Mouse (Mus musculus) hindbrain, embryonic 15.5 days (tissue): Measurements from ENCODE around the gene Gas2l2. TPM values are rescaled to one million over a fixed set of nuclear protein-coding genes. Genes with fewer than 3 reads are reported as not detected.

Source experiments
- ATAC-seq: fragments of 200-750 bp; cut with Nextera tagmentation; 2 replicates; pipeline ENCODE4 v1.8.0; 2017; ENCODE audit warnings: low read depth, moderate number of reproducible peaks, moderate TSS enrichment; ENCODE audit not compliant: low FRiP score
- H3K27ac ChIP-seq: fragments of 300-500 bp; sonication (generic); replicated peaks from 2 replicates; pipeline ENCODE4 v1.5.1; 2015; ENCODE audit warnings: mild to moderate bottlenecking, inconsistent platforms
- H3K27me3 ChIP-seq: fragments of 300-500 bp; sonication (generic); 2 replicates; pipeline ENCODE4 v1.6.1; 2015; ENCODE audit warnings: control low read depth, inconsistent platforms
- H3K36me3 ChIP-seq: fragments of 300-500 bp; sonication (generic); 2 replicates; pipeline ENCODE4 v1.6.1; 2015; ENCODE audit warnings: control low read depth, inconsistent platforms
- H3K4me1 ChIP-seq: fragments of 300-500 bp; sonication (generic); replicated peaks from 2 replicates; pipeline ENCODE4 v1.6.1; 2015; ENCODE audit warnings: control low read depth, inconsistent platforms
- H3K4me2 ChIP-seq: fragments of 300-500 bp; sonication (generic); 2 replicates; pipeline ENCODE4 v1.6.1; 2015; ENCODE audit warnings: moderate library complexity, mild to moderate bottlenecking, inconsistent platforms
- H3K4me3 ChIP-seq: fragments of 300-500 bp; sonication (generic); 2 replicates; pipeline ENCODE4 v1.5.1; 2015; ENCODE audit warnings: mild to moderate bottlenecking, inconsistent platforms
- H3K9ac ChIP-seq: fragments of 300-500 bp; sonication (generic); 2 replicates; pipeline ENCODE4 v1.6.1; 2015; ENCODE audit warnings: inconsistent platforms
- H3K9me3 ChIP-seq: fragments of 300-500 bp; sonication (generic); 2 replicates; pipeline ENCODE4 v1.6.1; 2016; ENCODE audit warnings: control low read depth, inconsistent platforms
- WGBS: fragments of 180-500 bp; shearing (Covaris S2); methylation state at CpG from one replicate; pipeline ENCODE4 v1.1.7; 2015; 5-methylcytosine and 5-hydroxymethylcytosine counted together
- polyA plus RNA-seq: library from polyadenylated mRNA; unstranded; fragments of >200 nt; fragmentation: Nextera tagmentation; extraction: Ambion mirVana; gene quantifications from 2 replicates; pipeline ENCODE4 v1.2.1, GENCODE M21; 2015

The Gas2l2 gene
- polyA plus RNA-seq: 0.41 and 0.91 TPM in 2 replicates

- WGBS: 53% methylated on average over 5 of the region's 5 CpGs
- no peaks in the 10 kb centered on the region for H3K9me3 ChIP-seq
- 0 out of 2 replicates have a peak, but pooled peaks cover 9% of the 10 kb centered on the region for H3K27me3 ChIP-seq
- no peaks in the 10 kb centered on the region for H3K4me1 ChIP-seq
- no peak within 1 kb of the TSS for H3K9ac ChIP-seq
- no peak within 1 kb of the TSS for H3K4me3 ChIP-seq
- no peak within 1 kb of the TSS for H3K27ac ChIP-seq
- ATAC-seq: no peak
- H3K4me2 ChIP-seq: peak within 1 kb of the TSS; percentile 9; the same call in 1 of the 2 replicates
- no peaks in the 10 kb centered on the region for H3K36me3 ChIP-seq
These were observed at the start of gene Gas2l2 for GRCm38 (mm10) chr11:83429355-83429754. Gene Gas2l2 (minus strand): TSS chr11:83429455.

- ATAC-seq: peak; percentile 92
- WGBS: under 1% methylated on average over 50 of the region's 52 CpGs
- peak overlapping the region; percentile 88 for H3K4me3 ChIP-seq
- H3K27ac ChIP-seq: peak overlapping the region; percentile 96
- H3K9ac ChIP-seq: peak overlapping the region; percentile 84
- H3K4me1 ChIP-seq: peaks cover 25% of the 10 kb centered on the region
- H3K27me3 ChIP-seq: peaks cover 5% of the 10 kb centered on the region; the same call in 1 of the 2 replicates
- no peaks in the 10 kb centered on the region for H3K9me3 ChIP-seq
- H3K36me3 ChIP-seq: 0 out of 2 replicates have a peak, but pooled peaks cover 4% of the 10 kb centered on the region
- H3K4me2 ChIP-seq: peak overlapping the region; percentile 81
These were observed 44.2 kb upstream of the Gas2l2 start for GRCm38 (mm10) chr11:83473235-83474016.

DNA sequence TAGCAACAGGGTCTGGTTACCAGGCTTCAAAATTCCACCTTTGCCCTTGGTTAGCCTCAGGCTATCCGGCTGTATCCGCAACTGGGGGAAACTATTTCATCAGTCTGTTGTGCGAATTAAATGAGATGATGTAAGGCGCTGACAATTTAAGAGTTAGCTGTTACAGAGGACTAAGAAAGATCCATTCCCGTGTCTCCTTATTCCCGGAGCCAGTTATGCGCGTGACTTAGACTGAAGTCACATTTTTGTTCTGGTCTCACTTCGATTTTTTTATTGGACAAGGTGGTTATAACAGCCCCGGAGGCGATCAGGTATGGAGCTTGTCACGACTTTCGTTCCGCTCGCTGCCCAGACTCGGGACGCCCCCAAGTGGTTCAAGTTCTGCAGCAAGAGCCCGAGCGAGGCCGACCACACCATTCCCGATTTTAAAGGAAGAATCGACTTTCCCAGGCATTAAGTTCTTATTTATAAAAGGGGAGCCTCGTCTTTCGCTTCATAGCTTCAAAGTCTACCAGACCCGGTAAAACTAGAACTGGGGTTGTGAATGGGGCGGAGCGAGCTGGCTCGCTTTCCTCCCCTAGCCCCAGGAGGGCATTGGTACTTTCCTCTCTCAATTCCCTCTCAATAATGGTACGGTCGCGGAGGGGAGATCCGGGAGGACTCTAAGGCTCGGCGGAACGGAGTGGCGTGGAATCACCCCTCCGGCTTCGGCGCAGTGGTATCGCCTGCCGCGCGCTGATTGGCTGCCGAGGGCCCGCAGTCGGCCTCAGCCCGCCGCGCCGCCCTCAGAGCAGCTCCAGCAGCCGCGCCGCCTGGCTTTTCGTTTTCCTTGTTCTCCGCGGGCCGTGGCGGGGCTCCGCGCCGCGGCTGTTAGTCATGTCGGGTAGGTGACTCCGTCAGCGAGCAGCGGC, 43.3 kb upstream of the Gas2l2 start, which contains the start of gene Taf15:
Gene Taf15 (plus strand): TSS at position 763 of the 911 bp plus-strand sequence.
- under 1% methylated on average over 65 of the region's 66 CpGs for WGBS
- Histone ChIP-seq H3K9ac (peak within 1 kb of the TSS; percentile 84), H3K27ac (peak within 1 kb of the TSS; percentile 96), H3K4me2 (peak within 1 kb of the TSS; percentile 81), H3K27me3 (peaks cover 5% of the 10 kb centered on the region; the same call in 1 of the 2 replicates), H3K36me3 (no peaks in the 10 kb centered on the region), H3K4me1 (peaks cover 25% of the 10 kb centered on the region), H3K4me3 (peak within 1 kb of the TSS; percentile 88), H3K9me3 (no peaks in the 10 kb centered on the region)
- ATAC-seq: peak; percentile 98

DNA sequence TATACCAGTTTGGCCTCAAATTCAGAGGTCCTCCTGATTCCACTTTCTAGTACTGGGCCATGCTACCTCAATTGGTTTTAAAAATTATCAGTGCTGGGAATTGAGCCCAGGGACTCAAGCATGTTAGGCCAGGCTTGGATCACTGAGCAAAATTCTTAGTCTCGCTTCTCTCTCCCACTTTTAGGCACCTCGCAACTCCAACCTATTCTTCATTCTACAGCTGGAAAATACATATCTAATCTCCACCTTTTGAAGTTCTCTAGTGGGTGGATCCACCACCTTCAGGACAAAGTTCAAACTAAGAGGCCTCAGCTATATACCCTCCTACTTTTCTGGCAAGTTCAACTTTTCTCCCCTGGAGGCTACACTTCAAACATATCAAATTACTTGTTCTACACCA, 42.5 kb upstream of the Gas2l2 start:
- no peak for ATAC-seq
- no peaks in the 10 kb centered on the region for H3K36me3 ChIP-seq
- no peak overlapping the region for H3K9ac ChIP-seq
- peaks cover 5% of the 10 kb centered on the region; the same call in 1 of the 2 replicates for H3K27me3 ChIP-seq
- H3K4me2 ChIP-seq: peak overlapping the region; percentile 81
- H3K4me3 ChIP-seq: no peak overlapping the region
- H3K27ac ChIP-seq: no peak overlapping the region
- peaks cover 33% of the 10 kb centered on the region for H3K4me1 ChIP-seq
- no peaks in the 10 kb centered on the region for H3K9me3 ChIP-seq
- 90% methylated on average over 2 of the region's 2 CpGs for WGBS

GRCm38 (mm10) chr11:83468765-83469164, 39.5 kb upstream of the Gas2l2 start:
- peaks cover 19% of the 10 kb centered on the region for H3K27me3 ChIP-seq
- no peak overlapping the region for H3K4me3 ChIP-seq
- H3K9me3 ChIP-seq: no peaks in the 10 kb centered on the region
- H3K27ac ChIP-seq: no peak overlapping the region
- H3K9ac ChIP-seq: no peak overlapping the region
- WGBS: 91% methylated on average over 3 of the region's 3 CpGs
- H3K4me1 ChIP-seq: peaks cover 24% of the 10 kb centered on the region
- ATAC-seq: no peak
- H3K4me2 ChIP-seq: no peak overlapping the region
- no peaks in the 10 kb centered on the region for H3K36me3 ChIP-seq

- no peak overlapping the region for H3K9ac ChIP-seq
- H3K27me3 ChIP-seq: peaks cover 28% of the 10 kb centered on the region
- H3K36me3 ChIP-seq: no peaks in the 10 kb centered on the region
- H3K4me2 ChIP-seq: no peak overlapping the region
- H3K4me1 ChIP-seq: peaks cover 34% of the 10 kb centered on the region
- H3K4me3 ChIP-seq: no peak overlapping the region
- 40% methylated on average over 11 of the region's 11 CpGs for WGBS
- H3K9me3 ChIP-seq: no peaks in the 10 kb centered on the region
- ATAC-seq: peak; percentile 46; the same call in 1 of the 2 replicates
- H3K27ac ChIP-seq: peak overlapping the region; percentile 61
These were observed 37.9 kb upstream of the Gas2l2 start for GRCm38 (mm10) chr11:83467120-83467652.

DNA sequence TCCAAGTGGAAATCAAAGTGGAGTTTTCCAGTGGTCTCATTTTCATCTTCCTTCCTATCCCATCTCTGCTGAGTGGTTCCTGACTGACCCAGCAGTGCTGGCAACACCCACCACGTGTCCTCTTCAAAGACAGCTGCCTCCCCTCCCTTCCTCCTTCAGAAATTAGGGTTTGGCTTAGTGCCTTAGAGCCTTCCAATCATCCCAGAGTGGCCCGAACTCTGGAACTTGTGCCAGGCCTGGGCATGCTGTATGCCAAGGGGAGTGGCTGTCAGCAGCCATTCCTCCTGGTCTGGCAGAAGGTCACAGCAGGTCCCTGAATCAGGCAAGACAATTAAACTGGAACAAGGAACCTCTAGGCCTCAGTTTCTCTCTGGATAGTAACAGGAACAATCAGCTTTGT, 36.7 kb upstream of the Gas2l2 start:
- Histone ChIP-seq H3K36me3 (no peaks in the 10 kb centered on the region), H3K4me3 (no peak overlapping the region), H3K9ac (no peak overlapping the region), H3K4me2 (no peak overlapping the region), H3K4me1 (peaks cover 28% of the 10 kb centered on the region), H3K27ac (peak overlapping the region; percentile 61), H3K9me3 (no peaks in the 10 kb centered on the region), H3K27me3 (peaks cover 37% of the 10 kb centered on the region)
- 21% methylated on average over 2 of the region's 2 CpGs for WGBS
- peak; percentile 60 for ATAC-seq

GRCm38 (mm10) chr11:83462711-83463244, 33.5 kb upstream of the Gas2l2 start, which contains the start of gene Mmp28:
Gene Mmp28 (minus strand): TSS chr11:83463071.
- 0% methylated on average over 41 of the region's 42 CpGs for WGBS
- peak; percentile 50; the same call in 1 of the 2 replicates for ATAC-seq
- Histone ChIP-seq H3K4me2 (peak within 1 kb of the TSS; percentile 96), H3K27me3 (peaks cover 32% of the 10 kb centered on the region), H3K27ac (0 out of 2 replicates have a peak within 1 kb of the TSS, but pooled peaks have one; percentile 16), H3K4me3 (peak within 1 kb of the TSS; percentile 61), H3K36me3 (no peaks in the 10 kb centered on the region), H3K9ac (peak within 1 kb of the TSS; percentile 68), H3K9me3 (no peaks in the 10 kb centered on the region), H3K4me1 (peaks cover 28% of the 10 kb centered on the region)

- Histone ChIP-seq H3K27ac (no peak overlapping the region), H3K9me3 (no peaks in the 10 kb centered on the region), H3K27me3 (peaks cover 32% of the 10 kb centered on the region), H3K9ac (no peak overlapping the region), H3K36me3 (no peaks in the 10 kb centered on the region), H3K4me1 (peaks cover 19% of the 10 kb centered on the region), H3K4me2 (peak overlapping the region; percentile 96), H3K4me3 (0 out of 2 replicates have a peak overlapping the region, but pooled peaks have one; percentile 61)
- 69% methylated on average over 10 of the region's 10 CpGs for WGBS
- ATAC-seq: no peak
These were observed 32.3 kb upstream of the Gas2l2 start for GRCm38 (mm10) chr11:83461462-83462027.

- Histone ChIP-seq H3K4me1 (peaks cover 14% of the 10 kb centered on the region), H3K9ac (no peak overlapping the region), H3K36me3 (no peaks in the 10 kb centered on the region), H3K4me3 (no peak overlapping the region), H3K9me3 (no peaks in the 10 kb centered on the region), H3K4me2 (no peak overlapping the region), H3K27me3 (peaks cover 11% of the 10 kb centered on the region), H3K27ac (no peak overlapping the region)
- no peak for ATAC-seq
- WGBS: 62% methylated on average over 9 of the region's 9 CpGs
These were observed 28.8 kb upstream of the Gas2l2 start for GRCm38 (mm10) chr11:83457912-83458601.
